Mouse (Mus musculus): ENCODE measurements around the gene Actr1b. TPM values are rescaled to one million over a fixed set of nuclear protein-coding genes. Genes with fewer than 3 reads are reported as not detected.
"Not testable (repeated sequence)": the region's sequence is repeated elsewhere in the genome, so short reads cannot be mapped to it uniquely, and the experiment has no call there.

The Actr1b gene
- total RNA-seq, 1 experiment from 2014 or later, result 140 TPM

GRCm38 (mm10) chr1:36707166-36707565 lies 7.1 kb downstream of the Actr1b start:
- no peak for DNase-seq

GRCm38 (mm10) chr1:36697030-36697429 lies 17.2 kb downstream of the Actr1b start:
- DNase-seq, result no peak

GRCm38 (mm10) chr1:36696411-36696810 lies 17.8 kb downstream of the Actr1b start:
- DNase-seq, result no peak

- DNase-seq, result no peak
These were observed 19.4 kb downstream of the Actr1b start for GRCm38 (mm10) chr1:36694871-36695270.

- DNase-seq, result peak; percentile 97
These were observed 22.7 kb downstream of the Actr1b start, which contains the start of gene Cox5b for GRCm38 (mm10) chr1:36691271-36692155. Gene Cox5b (plus strand): TSS chr1:36691449.

- DNase-seq, result no peak
These were observed 23.5 kb downstream of the Actr1b start for GRCm38 (mm10) chr1:36690671-36691235.

- DNase-seq, result peak; percentile 77
These were observed 30.3 kb downstream of the Actr1b start for GRCm38 (mm10) chr1:36683810-36684467.

- no peak for DNase-seq
These were observed 31.4 kb downstream of the Actr1b start, which contains the start of gene Fam178b for GRCm38 (mm10) chr1:36682620-36683355. Gene Fam178b (minus strand): TSS chr1:36683183.

GRCm38 (mm10) chr1:36680893-36681292 lies 33.3 kb downstream of the Actr1b start:
- DNase-seq, result no peak

GRCm38 (mm10) chr1:36674936-36675335 lies 39.3 kb downstream of the Actr1b start:
- no peak for DNase-seq

GRCm38 (mm10) chr1:36672648-36673350 lies 41.4 kb downstream of the Actr1b start:
- no peak for DNase-seq

- no peak for DNase-seq
These were observed 43.0 kb downstream of the Actr1b start for GRCm38 (mm10) chr1:36671260-36671659.

- no peak for DNase-seq
These were observed 44.0 kb downstream of the Actr1b start for GRCm38 (mm10) chr1:36670256-36670655.

GRCm38 (mm10) chr1:36668007-36668406 lies 46.2 kb downstream of the Actr1b start:
- DNase-seq, result not testable (repeated sequence)

- no peak for DNase-seq
These were observed 48.3 kb downstream of the Actr1b start for GRCm38 (mm10) chr1:36665934-36666333.

- DNase-seq, result no peak
These were observed 49.0 kb downstream of the Actr1b start for GRCm38 (mm10) chr1:36665165-36665723.

- no peak for DNase-seq
These were observed 49.8 kb downstream of the Actr1b start for GRCm38 (mm10) chr1:36664457-36664856.

- DNase-seq, result no peak
These were observed 55.4 kb downstream of the Actr1b start for GRCm38 (mm10) chr1:36658621-36659399.

- DNase-seq, result no peak
These were observed 56.4 kb downstream of the Actr1b start for GRCm38 (mm10) chr1:36657658-36658415.

- no peak for DNase-seq
These were observed 58.0 kb downstream of the Actr1b start for GRCm38 (mm10) chr1:36656233-36656632.
